Mouse (Mus musculus) kidney, postnatal 0 days (tissue): Measurements from ENCODE around the gene Ggt6. TPM values are rescaled to one million over a fixed set of nuclear protein-coding genes. Genes with fewer than 3 reads are reported as not detected.
A peak's percentile ranks its signal among the peaks of the same experiment; 100 is the strongest.

ENCODE experiments used
- ATAC-seq: fragments of 200-750 bp; cut with Nextera tagmentation; replicated peaks from 2 replicates; pipeline ENCODE4 v1.8.0; 2017; ENCODE audit warnings: low read depth, moderate number of reproducible peaks, moderate TSS enrichment, moderate library complexity; ENCODE audit not compliant: low FRiP score
- DNase-seq: peaks from one replicate; pipeline ENCODE4 v3.0.0-alpha.2; 2016; ENCODE audit warnings: low spot score
- H3K27ac ChIP-seq: fragments of 300-500 bp; sonication (generic); 2 replicates; pipeline ENCODE4 v1.5.1; 2014; ENCODE audit warnings: mild to moderate bottlenecking
- H3K27me3 ChIP-seq: fragments of 300-500 bp; sonication (generic); 2 replicates; pipeline ENCODE4 v1.6.1; 2014; ENCODE audit warnings: low read length, mixed read lengths; ENCODE audit not compliant: insufficient read depth
- H3K36me3 ChIP-seq: fragments of 300-500 bp; sonication (generic); 2 replicates; pipeline ENCODE4 v1.6.1; 2014; ENCODE audit warnings: low read length, mixed read lengths; ENCODE audit not compliant: insufficient read depth
- H3K4me1 ChIP-seq: fragments of 300-500 bp; sonication (generic); replicated peaks from 2 replicates; pipeline ENCODE4 v1.6.1; 2014; ENCODE audit warnings: antibody characterized with exemption, low read length, mixed read lengths; ENCODE audit not compliant: insufficient read depth
- H3K4me2 ChIP-seq: fragments of 300-500 bp; sonication (generic); 2 replicates; pipeline ENCODE4 v1.6.1; 2014; ENCODE audit warnings: mild to moderate bottlenecking, low read length, moderate library complexity, mixed read lengths
- H3K4me3 ChIP-seq: fragments of 300-500 bp; sonication (generic); replicated peaks from 2 replicates; pipeline ENCODE4 v1.5.1; 2014; ENCODE audit warnings: low read depth, low read length
- H3K9ac ChIP-seq: fragments of 300-500 bp; sonication (generic); 2 replicates; pipeline ENCODE4 v1.6.1; 2014; ENCODE audit warnings: low read depth, low read length
- H3K9me3 ChIP-seq: fragments of 300-500 bp; sonication (generic); replicated peaks from 2 replicates; pipeline ENCODE4 v1.6.1; 2016; ENCODE audit warnings: low read length, inconsistent platforms, mixed read lengths
- CTCF ChIP-seq: IDR thresholded peaks from 2 replicates; pipeline ENCODE4 v1.5.1; 2016; ENCODE audit warnings: antibody characterized with exemption, low read depth, mild to moderate bottlenecking, moderate library complexity
- WGBS: fragments of 180-500 bp; shearing (Covaris S2); extraction: QIAGEN DNeasy Blood & Tissue Kit; methylation state at CpG from one replicate; pipeline ENCODE4 v1.1.7; 2014; 5-methylcytosine and 5-hydroxymethylcytosine counted together
- polyA plus RNA-seq: library from polyadenylated mRNA; unstranded; fragments of >200 nt; fragmentation: Nextera tagmentation; extraction: Ambion mirVana; gene quantifications from 2 replicates; pipeline ENCODE4 v1.2.1, GENCODE M21; 2015

The Ggt6 gene
- polyA plus RNA-seq, 1 experiment from 2014 or later = 3.3 TPM

DNA sequence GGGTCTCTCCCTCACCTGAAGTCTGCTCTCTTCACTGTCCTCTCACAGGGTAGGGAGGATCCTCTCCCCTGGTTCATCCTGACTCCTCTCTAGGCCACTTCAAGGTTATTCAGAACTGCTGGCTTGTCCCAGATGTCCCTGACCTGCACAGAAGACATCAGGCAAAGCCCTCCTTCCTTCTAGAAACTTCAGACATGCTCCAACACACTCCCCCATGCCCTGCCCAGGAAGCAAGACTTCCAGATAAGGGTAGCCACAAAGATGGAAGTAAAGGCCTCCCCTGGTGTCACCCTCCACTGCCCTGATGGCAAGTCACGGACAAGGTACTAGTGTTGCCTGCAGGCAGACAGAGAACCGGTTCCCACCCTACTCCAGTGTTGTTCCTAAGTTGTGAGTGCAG, 40.6 kb upstream of the Ggt6 start:
- Histone ChIP-seq H3K27me3 (no peaks in the 10 kb centered on the region), H3K4me3 (no peak overlapping the region), H3K4me1 (no peaks in the 10 kb centered on the region; the same call in 1 of the 2 replicates), H3K4me2 (no peak overlapping the region), H3K36me3 (peaks cover 19% of the 10 kb centered on the region), H3K27ac (peak overlapping the region; percentile 52; the same call in 1 of the 2 replicates), H3K9ac (no peak overlapping the region), H3K9me3 (no peaks in the 10 kb centered on the region)
- ATAC-seq = no peak
- TF ChIP-seq CTCF = no peak
- no peak for DNase-seq
- WGBS = 48% methylated on average over 2 of the region's 2 CpGs

DNA sequence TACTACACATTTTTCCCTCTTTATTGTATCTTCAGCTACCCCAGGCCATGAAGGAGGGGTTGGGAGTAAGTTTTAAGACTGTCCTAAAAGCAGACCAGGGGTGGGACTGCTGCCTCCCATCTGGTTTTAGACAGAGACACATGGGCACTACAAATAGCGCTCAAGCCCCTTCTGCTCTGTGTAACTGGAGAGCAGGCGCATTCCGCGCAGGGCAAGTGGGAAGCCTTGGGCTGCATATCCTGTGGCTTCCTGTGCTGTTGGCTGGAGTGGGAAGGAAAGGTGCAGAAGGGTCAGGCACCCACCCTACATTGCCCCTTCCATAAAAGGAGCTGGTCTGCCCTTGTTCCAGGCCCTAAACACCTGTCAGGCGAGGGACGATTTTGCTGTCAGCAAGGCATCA, 39.7 kb upstream of the Ggt6 start:
- Histone ChIP-seq H3K4me2 (no peak overlapping the region), H3K4me3 (no peak overlapping the region), H3K9me3 (no peaks in the 10 kb centered on the region), H3K9ac (no peak overlapping the region), H3K27me3 (no peaks in the 10 kb centered on the region), H3K4me1 (peaks cover 3% of the 10 kb centered on the region), H3K36me3 (peaks cover 25% of the 10 kb centered on the region), H3K27ac (no peak overlapping the region)
- no peak for ATAC-seq
- WGBS = 69% methylated on average over 6 of the region's 6 CpGs
- TF ChIP-seq CTCF = no peak
- DNase-seq = no peak

GRCm38 (mm10) chr11:72396621-72397020, 38.7 kb upstream of the Ggt6 start:
- no peak overlapping the region for H3K9ac ChIP-seq
- no peaks in the 10 kb centered on the region for H3K9me3 ChIP-seq
- 65% methylated on average over 7 of the region's 7 CpGs for WGBS
- H3K27ac ChIP-seq = no peak overlapping the region
- H3K4me3 ChIP-seq = no peak overlapping the region
- no peak overlapping the region for H3K4me2 ChIP-seq
- H3K4me1 ChIP-seq = peaks cover 13% of the 10 kb centered on the region
- peaks cover 25% of the 10 kb centered on the region for H3K36me3 ChIP-seq
- DNase-seq = no peak
- ATAC-seq = no peak
- TF ChIP-seq CTCF = no peak
- H3K27me3 ChIP-seq = no peaks in the 10 kb centered on the region

- no peaks in the 10 kb centered on the region for H3K27me3 ChIP-seq
- H3K9me3 ChIP-seq = no peaks in the 10 kb centered on the region
- TF ChIP-seq CTCF = no peak
- H3K4me1 ChIP-seq = peaks cover 17% of the 10 kb centered on the region
- H3K4me2 ChIP-seq = no peak overlapping the region
- no peak overlapping the region for H3K4me3 ChIP-seq
- H3K36me3 ChIP-seq = peaks cover 25% of the 10 kb centered on the region
- ATAC-seq (no peak), DNase-seq (peak; percentile 64)
- no peak overlapping the region for H3K9ac ChIP-seq
- 58% methylated on average over 10 of the region's 10 CpGs for WGBS
- H3K27ac ChIP-seq = peak overlapping the region; percentile 47; the same call in 1 of the 2 replicates
These were observed 38.3 kb upstream of the Ggt6 start for GRCm38 (mm10) chr11:72397072-72397471.

- Histone ChIP-seq H3K4me2 (no peak overlapping the region), H3K9ac (no peak overlapping the region), H3K27ac (0 out of 2 replicates have a peak overlapping the region, but pooled peaks have one; percentile 47), H3K9me3 (no peaks in the 10 kb centered on the region), H3K36me3 (peaks cover 25% of the 10 kb centered on the region), H3K27me3 (no peaks in the 10 kb centered on the region), H3K4me3 (no peak overlapping the region), H3K4me1 (peaks cover 23% of the 10 kb centered on the region)
- WGBS = 89% methylated on average over 8 of the region's 8 CpGs
- DNase-seq (no peak), ATAC-seq (no peak)
- no peak for TF ChIP-seq CTCF
These were observed 37.4 kb upstream of the Ggt6 start for GRCm38 (mm10) chr11:72397811-72398525.

DNA sequence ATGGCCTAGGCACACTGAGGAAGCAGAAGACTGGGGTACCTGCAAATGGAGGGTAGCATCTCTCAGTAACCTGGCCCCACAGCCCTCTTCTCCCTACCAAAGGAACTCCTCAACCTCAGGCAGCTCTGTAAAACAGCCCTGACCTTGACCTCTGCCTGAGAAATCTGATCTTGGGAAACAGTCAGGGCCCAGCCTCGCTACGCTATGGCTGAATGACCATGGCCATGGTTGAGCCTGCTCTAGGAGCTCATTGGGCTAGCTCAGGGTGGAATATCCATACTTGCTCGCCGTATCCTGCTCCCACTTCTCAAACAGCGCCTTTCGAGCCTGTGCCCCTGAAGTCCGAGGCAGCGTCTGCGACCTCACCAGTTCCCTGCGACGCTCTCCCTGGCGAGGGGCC, 34.3 kb upstream of the Ggt6 start:
- DNase-seq (peak; percentile 75), ATAC-seq (peak; percentile 68)
- WGBS = 41% methylated on average over 12 of the region's 12 CpGs
- peak overlapping the region; percentile 31; the same call in 1 of the 2 replicates for H3K4me2 ChIP-seq
- 0 out of 2 replicates have a peak overlapping the region, but pooled peaks have one; percentile 4 for H3K9ac ChIP-seq
- TF ChIP-seq CTCF = no peak
- no peaks in the 10 kb centered on the region for H3K27me3 ChIP-seq
- H3K4me1 ChIP-seq = peaks cover 32% of the 10 kb centered on the region
- H3K9me3 ChIP-seq = no peaks in the 10 kb centered on the region
- peaks cover 21% of the 10 kb centered on the region; the same call in 1 of the 2 replicates for H3K36me3 ChIP-seq
- no peak overlapping the region for H3K4me3 ChIP-seq
- H3K27ac ChIP-seq = peak overlapping the region; percentile 85
